Mouse (Mus musculus) MEL (cell line): ENCODE results near the gene Rnf207. TPM values are rescaled to one million over a fixed set of nuclear protein-coding genes. Genes with fewer than 3 reads are reported as not detected.

ENCODE experiments used
- DNase-seq: peaks from one replicate; pipeline ENCODE4 v3.0.0; 2011; ENCODE audit warnings: low read depth, low spot score
- H3K27ac ChIP-seq: 2 replicates; pipeline ENCODE4 v1.5.1; 2012; ENCODE audit warnings: low read depth, mild to moderate bottlenecking, control low read depth, low read length, moderate library complexity; ENCODE audit not compliant: control insufficient read depth
- H3K27me3 ChIP-seq, 2 experiments: fragments of 150-350 bp in 1 of 2; sonication (generic) in 1 of 2; 2 replicates each; pipeline ENCODE4 v1.6.1; 2012; ENCODE audit warnings: low read length in 2 of 2, mild to moderate bottlenecking in 2 of 2, improper control_type of control experiment in 1 of 2, moderate library complexity in 1 of 2; ENCODE audit not compliant: insufficient read depth in 2 of 2, control insufficient read depth in 1 of 2
- H3K36me3 ChIP-seq, 2 experiments: 2 replicates each; pipeline ENCODE4 v1.6.1; 2012 to 2014; ENCODE audit warnings: low read length in 2 of 2, improper control_type of control experiment in 1 of 2, inconsistent platforms in 1 of 2, mild to moderate bottlenecking in 1 of 2; ENCODE audit not compliant: insufficient read depth in 2 of 2, control insufficient read depth in 1 of 2
- H3K4me1 ChIP-seq, 2 experiments: fragments of 150-350 bp in 1 of 2; sonication (generic) in 1 of 2; 2 replicates each; pipeline ENCODE4 v1.6.1; 2012; ENCODE audit warnings: low read length in 2 of 2, improper control_type of control experiment in 1 of 2, mild to moderate bottlenecking in 1 of 2; ENCODE audit not compliant: insufficient read depth in 2 of 2, control insufficient read depth in 1 of 2
- H3K4me3 ChIP-seq, 2 experiments: fragments of 150-350 bp in 1 of 2; sonication (generic) in 1 of 2; 2 replicates each; pipeline ENCODE4 v1.5.1; 2012; ENCODE audit warnings: low read depth in 2 of 2, low read length in 2 of 2, mild to moderate bottlenecking in 2 of 2, moderate library complexity in 2 of 2, control low read depth in 1 of 2, improper control_type of control experiment in 1 of 2; ENCODE audit not compliant: control insufficient read depth in 1 of 2, insufficient read depth in 1 of 2
- H3K79me2 ChIP-seq: 2 replicates; pipeline ENCODE4 v1.6.1; 2012; ENCODE audit warnings: mild to moderate bottlenecking, low read length, moderate library complexity; ENCODE audit not compliant: control insufficient read depth, poor library complexity, insufficient read depth
- H3K9ac ChIP-seq: 2 replicates; pipeline ENCODE4 v1.6.1; 2012; ENCODE audit warnings: low read depth, mild to moderate bottlenecking, control low read depth, low read length, moderate library complexity; ENCODE audit not compliant: control insufficient read depth, poor library complexity, severe bottlenecking
- H3K9me3 ChIP-seq: fragments of 150-350 bp; sonication (generic); replicated peaks from 2 replicates; pipeline ENCODE4 v1.6.1; 2012; ENCODE audit warnings: mild to moderate bottlenecking, low read length, improper control_type of control experiment, moderate library complexity; ENCODE audit not compliant: insufficient read depth
- CHD2 ChIP-seq: IDR thresholded peaks from 2 replicates; pipeline ENCODE4 v1.6.1; 2011; ENCODE audit warnings: low read length, improper control_type of control experiment
- CTCF ChIP-seq, 3 experiments: IDR thresholded peaks in 2 of 3; conservative IDR thresholded peaks in 1 of 3; 2 replicates each; pipeline ENCODE4 v1.5.1; 2011 to 2012; ENCODE audit warnings: low read length in 3 of 3, low read depth in 2 of 3, mild to moderate bottlenecking in 2 of 3, improper control_type of control experiment in 1 of 3, inconsistent platforms in 1 of 3, mixed read lengths in 1 of 3, moderate library complexity in 1 of 3; ENCODE audit not compliant: control insufficient read depth in 1 of 3, insufficient read depth in 1 of 3, poor library complexity in 1 of 3, severe bottlenecking in 1 of 3
- ELF1 ChIP-seq: IDR thresholded peaks from 2 replicates; pipeline ENCODE4 v1.6.1; 2014; ENCODE audit warnings: low read depth, mild to moderate bottlenecking, inconsistent platforms, low read length, improper control_type of control experiment, moderate library complexity
- MAFK ChIP-seq: IDR thresholded peaks from 2 replicates; pipeline ENCODE4 v1.6.1; 2011; ENCODE audit warnings: low read depth, mild to moderate bottlenecking, low read length, improper control_type of control experiment, borderline replicate concordance
- MYC ChIP-seq: IDR thresholded peaks from 2 replicates; pipeline ENCODE4 v1.6.1; 2011; ENCODE audit warnings: low read depth, mild to moderate bottlenecking, low read length, improper control_type of control experiment, moderate library complexity
- NRF1 ChIP-seq: IDR thresholded peaks from 2 replicates; pipeline ENCODE4 v1.6.1; 2014; ENCODE audit warnings: low read depth, mild to moderate bottlenecking, inconsistent platforms, low read length, improper control_type of control experiment, moderate library complexity; ENCODE audit not compliant: poor library complexity, insufficient read depth, severe bottlenecking
- POLR2A ChIP-seq, 2 experiments: IDR thresholded peaks; 2 replicates each; pipeline ENCODE4 v1.6.1; 2011 to 2012; ENCODE audit warnings: low read length in 2 of 2, mild to moderate bottlenecking in 2 of 2, control low read depth in 1 of 2, improper control_type of control experiment in 1 of 2, low read depth in 1 of 2, moderate library complexity in 1 of 2; ENCODE audit not compliant: control insufficient read depth in 1 of 2, insufficient read depth in 1 of 2, poor library complexity in 1 of 2
- POLR2AphosphoS2 ChIP-seq: IDR thresholded peaks from 2 replicates; pipeline ENCODE4 v1.6.1; 2011; ENCODE audit warnings: low read length, improper control_type of control experiment
- POLR2AphosphoS5 ChIP-seq: IDR thresholded peaks from 2 replicates; pipeline ENCODE4 v1.6.1; 2012; ENCODE audit warnings: low read depth, borderline replicate concordance, mild to moderate bottlenecking, inconsistent platforms, low read length, moderate library complexity, mixed read lengths
- RAD21 ChIP-seq: IDR thresholded peaks from 2 replicates; pipeline ENCODE4 v1.6.1; 2011; ENCODE audit warnings: mild to moderate bottlenecking, low read depth, low read length, improper control_type of control experiment
- RCOR1 ChIP-seq: IDR thresholded peaks from 2 replicates; pipeline ENCODE4 v1.6.1; 2012; ENCODE audit warnings: low read depth, mild to moderate bottlenecking, inconsistent platforms, low read length, improper control_type of control experiment
- SIN3A ChIP-seq: IDR thresholded peaks from 2 replicates; pipeline ENCODE4 v1.6.1; 2012; ENCODE audit warnings: low read length, improper control_type of control experiment, inconsistent platforms
- SMC3 ChIP-seq: IDR thresholded peaks from 2 replicates; pipeline ENCODE4 v1.6.1; 2011; ENCODE audit warnings: low read depth, low read length, improper control_type of control experiment
- UBTF ChIP-seq: IDR thresholded peaks from 2 replicates; pipeline ENCODE4 v1.6.1; 2012; ENCODE audit warnings: low read depth, mild to moderate bottlenecking, inconsistent platforms, low read length, improper control_type of control experiment, moderate library complexity, borderline replicate concordance; ENCODE audit not compliant: insufficient read depth
- USF2 ChIP-seq, 2 experiments: IDR thresholded peaks; 2 replicates each; pipeline ENCODE4 v1.6.1; 2011 to 2012; ENCODE audit warnings: improper control_type of control experiment in 2 of 2, low read length in 2 of 2, borderline replicate concordance in 1 of 2, inconsistent platforms in 1 of 2, low read depth in 1 of 2, mild to moderate bottlenecking in 1 of 2; ENCODE audit not compliant: insufficient read depth in 1 of 2
- ZC3H11A ChIP-seq: IDR thresholded peaks from 2 replicates; pipeline ENCODE4 v1.6.1; 2012; ENCODE audit warnings: low read depth, mild to moderate bottlenecking, inconsistent platforms, low read length, improper control_type of control experiment
- ZNF384 ChIP-seq: IDR thresholded peaks from 2 replicates; pipeline ENCODE4 v1.6.1; 2012; ENCODE audit warnings: low read depth, mild to moderate bottlenecking, inconsistent platforms, low read length, improper control_type of control experiment
- polyA plus RNA-seq, 2 experiments: library from polyadenylated mRNA; stranded (reverse) in 1 of 2; unstranded in 1 of 2; fragments of >175 nt in 1 of 2; fragments of >200 nt in 1 of 2; gene quantifications; 2 replicates each; pipeline versions ENCODE4 v1.2.1 to v1.2.4; 2012; ENCODE audit warnings: low replicate concordance in 2 of 2, low read depth in 1 of 2; ENCODE audit not compliant: insufficient read length in 2 of 2, insufficient read depth in 1 of 2, missing spikeins in 1 of 2
- total RNA-seq: library from RNA; depleted of rRNA; stranded (reverse); fragments of 300-350 nt; gene quantifications from 2 replicates; pipeline ENCODE4 v1.2.3, GENCODE M21; 2012

The Rnf207 gene
- total and polyA plus RNA-seq, 3 experiments, result 0.36 TPM; not detected in 2

GRCm38 (mm10) chr4:152317631-152318033 lies 1.2 kb downstream of the Rnf207 start:
- Histone ChIP-seq H3K9me3 (no peaks in the 10 kb centered on the region), H3K79me2 (no peaks in the 10 kb centered on the region), H3K27ac (no peak overlapping the region), H3K27me3 (no peaks in the 10 kb centered on the region), H3K4me1 (no peaks in the 10 kb centered on the region), H3K36me3 (no peaks in the 10 kb centered on the region), H3K4me3 (no peak overlapping the region), H3K9ac (no peak overlapping the region)
- DNase-seq, result no peak
- TF ChIP-seq POLR2A (IDR thresholded peaks at IDR 0.05; ENCODE audit: control insufficient read depth in 1 of 2, insufficient read depth in 1 of 2, low read depth in 1 of 2, low read length in 2 of 2, poor library complexity in 1 of 2) (no peak), NRF1 (no peak), ZNF384 (no peak), CTCF (IDR thresholded peaks at IDR 0.05 in 2 of 3, conservative IDR thresholded peaks at IDR 0.05 in 1 of 3; ENCODE audit: control insufficient read depth in 1 of 3, insufficient read depth in 1 of 3, low read depth in 2 of 3, low read length in 3 of 3, poor library complexity in 1 of 3, severe bottlenecking in 1 of 3) (no peak), POLR2AphosphoS2 (no peak), RCOR1 (no peak), MYC (no peak), MAFK (no peak), CHD2 (no peak), ELF1 (no peak), SMC3 (no peak), UBTF (no peak), ZC3H11A (no peak), POLR2AphosphoS5 (no peak), RAD21 (no peak)

GRCm38 (mm10) chr4:152315498-152316213 lies 3.1 kb downstream of the Rnf207 start:
- H3K4me3 ChIP-seq, result no peak overlapping the region
- H3K36me3 ChIP-seq, result no peaks in the 10 kb centered on the region
- no peak overlapping the region for H3K9ac ChIP-seq
- H3K27ac ChIP-seq, result no peak overlapping the region
- no peaks in the 10 kb centered on the region for H3K79me2 ChIP-seq
- H3K4me1 ChIP-seq, result no peaks in the 10 kb centered on the region
- H3K9me3 ChIP-seq, result no peaks in the 10 kb centered on the region
- no peak for DNase-seq
- H3K27me3 ChIP-seq, result no peaks in the 10 kb centered on the region
- TF ChIP-seq SIN3A (no peak), USF2 (IDR thresholded peaks at IDR 0.05; ENCODE audit: borderline replicate concordance in 1 of 2, insufficient read depth in 1 of 2, low read depth in 1 of 2, low read length in 2 of 2) (no peak)
